Mouse (Mus musculus) cortical plate, adult 2 months (tissue): ENCODE results near the gene Npb. TPM values are rescaled to one million over a fixed set of nuclear protein-coding genes. Genes with fewer than 3 reads are reported as not detected.
"Not testable (repeated sequence)": the region's sequence is repeated elsewhere in the genome, so short reads cannot be mapped to it uniquely, and the experiment has no call there.

Source experiments
- H3K27ac ChIP-seq: fragments of 200-500 bp; 2 replicates; pipeline ENCODE4 v1.5.1; 2012; ENCODE audit warnings: low read length, control low read depth, inconsistent platforms; ENCODE audit not compliant: insufficient read depth
- H3K4me1 ChIP-seq: fragments of 200-500 bp; 2 replicates; pipeline ENCODE4 v1.6.1; 2011; ENCODE audit warnings: low read length; ENCODE audit not compliant: control insufficient read depth, insufficient read depth
- H3K4me3 ChIP-seq: fragments of 200-500 bp; 2 replicates; pipeline ENCODE4 v1.5.1; 2011; ENCODE audit warnings: mild to moderate bottlenecking, low read length, control low read depth; ENCODE audit not compliant: insufficient read depth
- CTCF ChIP-seq: fragments of 200-500 bp; IDR thresholded peaks from 2 replicates; pipeline ENCODE4 v1.5.1; 2011; ENCODE audit warnings: mild to moderate bottlenecking, control low read depth, low read length; ENCODE audit not compliant: insufficient read depth; ENCODE audit errors: extremely low read depth
- POLR2A ChIP-seq: fragments of 200-500 bp; IDR thresholded peaks from 2 replicates; pipeline ENCODE4 v1.6.1; 2011; ENCODE audit warnings: mild to moderate bottlenecking, low read length, control low read depth; ENCODE audit not compliant: insufficient read depth; ENCODE audit errors: extremely low read depth
- polyA plus RNA-seq: library from polyadenylated mRNA; depleted of rRNA; stranded (reverse); fragments of >200 nt; gene quantifications from 2 replicates; pipeline ENCODE4 v1.2.3, GENCODE M21; 2012

Npb gene
- polyA plus RNA-seq, 1 experiment = 0.58 TPM

- TF ChIP-seq CTCF (no peak), POLR2A (0 out of 2 replicates have a peak, but pooled peaks have one; percentile 7)
Observed at GRCm38 (mm10) chr11:120578694-120579243, 29.5 kb upstream of the Npb start.

DNA sequence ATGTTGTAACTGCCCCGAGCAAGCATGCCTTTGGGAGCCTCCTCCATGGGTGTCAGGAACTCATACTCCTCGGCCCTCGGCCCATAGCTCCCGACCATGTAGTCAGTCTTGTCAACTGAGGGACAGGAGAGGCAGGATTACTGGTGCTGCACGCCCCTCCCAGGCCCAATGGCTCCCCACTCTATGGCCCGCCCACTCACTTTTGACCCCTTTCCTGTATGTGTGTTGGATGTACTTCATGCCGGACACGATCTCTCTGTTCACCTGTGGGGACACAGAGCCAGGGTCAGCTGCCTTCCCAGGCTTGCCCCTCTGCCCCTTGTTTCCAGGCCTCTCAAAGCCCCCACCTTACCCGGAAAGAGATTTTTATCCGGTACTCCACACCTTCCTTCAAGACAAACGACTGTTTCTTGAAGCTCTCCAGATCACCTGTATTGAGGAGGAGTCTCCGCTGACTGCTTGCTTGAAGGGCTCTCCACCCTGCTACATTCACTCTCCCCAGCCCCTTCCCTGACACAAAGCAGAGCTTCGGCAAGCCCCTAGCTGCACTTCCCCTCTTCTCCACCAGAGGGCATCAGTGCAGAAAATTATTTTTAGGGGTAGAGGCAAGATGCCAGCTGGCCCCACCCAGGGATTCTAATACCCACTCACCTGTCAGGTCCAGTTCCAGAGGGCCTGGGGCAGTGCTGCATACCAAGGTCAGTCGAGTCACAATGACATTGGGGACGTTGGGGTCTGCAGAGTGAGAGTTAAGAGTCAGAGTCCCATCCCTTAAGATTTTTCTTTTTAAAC lies 28.8 kb upstream of the Npb start:
- Histone ChIP-seq H3K4me3 (peak overlapping the region; percentile 81), H3K27ac (no peak overlapping the region), H3K4me1 (peaks cover 2% of the 10 kb centered on the region; the same call in 1 of the 2 replicates)
- TF ChIP-seq POLR2A (no peak), CTCF (peak; percentile 76)

More at GRCm38 (mm10) chr11:120578694-120579243, 29.5 kb upstream of the Npb start:
- Histone ChIP-seq H3K4me3 (no peak overlapping the region; the same call in 1 of the 2 replicates), H3K4me1 (peaks cover 3% of the 10 kb centered on the region; the same call in 1 of the 2 replicates), H3K27ac (no peak overlapping the region)

- Histone ChIP-seq H3K27ac (0 out of 2 replicates have a peak overlapping the region, but pooled peaks have one; percentile 88), H3K4me3 (peak overlapping the region; percentile 81), H3K4me1 (peaks cover 2% of the 10 kb centered on the region; the same call in 1 of the 2 replicates)
- no peak for TF ChIP-seq POLR2A
- TF ChIP-seq CTCF = no peak
Observed at GRCm38 (mm10) chr11:120580190-120580589, 28.1 kb upstream of the Npb start.

- Histone ChIP-seq H3K4me3 (peak overlapping the region; percentile 81), H3K27ac (peak overlapping the region; percentile 88), H3K4me1 (peaks cover 2% of the 10 kb centered on the region; the same call in 1 of the 2 replicates)
- TF ChIP-seq CTCF (no peak), POLR2A (no peak)
Observed at GRCm38 (mm10) chr11:120580871-120581331, 27.4 kb upstream of the Npb start.

DNA sequence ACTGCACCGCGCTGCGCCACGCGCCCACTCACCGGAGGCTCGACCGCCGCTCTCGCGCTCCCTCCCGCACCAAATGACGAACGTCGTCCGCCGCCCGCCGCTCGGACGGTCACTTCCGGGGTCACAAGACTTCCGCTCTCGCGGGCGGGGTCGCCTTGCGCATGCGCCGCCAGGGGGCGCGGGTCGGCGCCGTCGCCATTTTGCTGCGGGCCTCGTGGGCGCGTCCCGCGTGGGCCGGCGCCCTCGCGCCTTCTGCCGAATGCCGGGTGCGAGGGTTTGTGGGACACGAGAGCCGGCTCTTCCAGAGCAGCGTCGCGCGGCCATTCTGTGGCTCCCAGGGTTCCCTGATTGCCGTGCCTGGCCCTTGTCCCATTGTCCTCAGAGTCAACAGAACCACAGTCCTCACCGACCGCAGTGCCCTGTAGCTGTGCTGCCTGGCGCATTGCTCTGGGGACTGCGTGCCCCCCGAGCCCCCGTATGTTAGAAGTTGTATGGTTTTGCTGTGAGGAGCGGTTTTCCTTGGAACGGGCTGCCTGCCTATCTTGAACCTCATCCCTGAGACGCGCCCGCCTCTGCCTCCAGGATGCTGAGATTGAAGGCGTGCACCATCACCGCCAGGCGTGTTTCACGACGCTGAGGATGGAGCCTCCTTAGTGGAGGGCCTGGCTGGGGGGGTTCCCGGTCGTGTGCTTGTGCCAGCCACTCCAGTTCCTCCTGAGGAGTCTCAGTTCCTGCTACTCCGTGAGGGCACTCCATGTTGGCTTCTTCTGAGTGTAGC lies 26.6 kb upstream of the Npb start, which contains the start of gene Arhgdia:
Arhgdia (minus strand) TSS at position 135 of the 778 bp plus-strand sequence.
- TF ChIP-seq POLR2A (peak; percentile 82), CTCF (no peak)
- Histone ChIP-seq H3K4me1 (peaks cover 2% of the 10 kb centered on the region; the same call in 1 of the 2 replicates), H3K4me3 (peak within 1 kb of the TSS; percentile 81), H3K27ac (peak within 1 kb of the TSS; percentile 88)

DNA sequence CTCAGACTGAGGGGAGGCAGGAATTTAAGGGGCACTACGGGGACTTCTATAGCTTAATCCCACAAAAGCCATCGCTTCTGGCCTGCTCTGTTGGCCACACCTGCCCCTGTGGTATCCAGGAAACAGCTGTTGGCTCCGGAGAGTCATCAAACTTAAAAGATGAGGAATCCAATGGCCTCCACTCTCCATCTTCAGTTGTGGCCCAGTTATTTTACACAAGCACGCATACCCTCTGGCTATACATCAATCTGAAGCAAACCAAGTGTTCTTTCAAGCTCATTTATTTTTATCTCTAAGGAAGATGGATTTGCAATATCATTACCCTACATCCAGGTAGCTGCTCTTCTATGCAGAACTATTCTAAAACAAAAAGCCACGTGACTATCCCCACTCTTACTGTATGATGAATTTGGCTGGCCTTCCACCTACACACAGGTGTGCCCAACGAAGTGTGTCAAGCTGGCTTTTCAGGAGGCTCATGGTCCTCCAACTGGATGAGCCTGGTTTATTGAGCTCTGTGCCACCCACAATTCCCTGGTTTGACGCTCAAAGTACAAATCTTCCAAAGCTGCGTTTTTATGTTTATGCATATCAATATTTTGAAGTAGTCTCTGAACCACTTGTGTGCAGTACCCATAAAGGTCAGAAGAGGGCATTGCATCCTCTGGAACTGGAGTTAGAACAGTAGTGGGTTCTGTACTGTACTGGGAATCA lies 25.9 kb upstream of the Npb start:
- H3K4me1 ChIP-seq = peaks cover 2% of the 10 kb centered on the region; the same call in 1 of the 2 replicates
- TF ChIP-seq POLR2A (no peak), CTCF (peak; percentile 21; the same call in 1 of the 2 replicates)
- peak overlapping the region; percentile 85 for H3K27ac ChIP-seq
- H3K4me3 ChIP-seq = peak overlapping the region; percentile 81

DNA sequence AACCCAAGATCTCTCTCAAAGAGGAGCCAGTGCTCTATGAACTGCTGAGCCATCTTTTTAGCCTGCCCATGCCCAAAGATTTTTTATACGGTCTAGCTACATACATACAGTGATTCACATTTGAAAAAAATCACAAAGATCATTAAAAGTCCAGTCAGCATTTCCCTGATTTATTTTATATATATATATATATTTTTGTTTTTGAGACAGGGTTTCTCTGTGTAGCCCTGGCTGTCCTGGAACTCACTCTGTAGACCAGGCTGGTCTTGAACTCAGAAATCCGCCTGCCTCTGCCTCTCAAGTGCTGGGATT lies 25.3 kb upstream of the Npb start:
- H3K4me3 ChIP-seq, H3K27ac ChIP-seq, H3K4me1 ChIP-seq: not testable (repeated sequence)

DNA sequence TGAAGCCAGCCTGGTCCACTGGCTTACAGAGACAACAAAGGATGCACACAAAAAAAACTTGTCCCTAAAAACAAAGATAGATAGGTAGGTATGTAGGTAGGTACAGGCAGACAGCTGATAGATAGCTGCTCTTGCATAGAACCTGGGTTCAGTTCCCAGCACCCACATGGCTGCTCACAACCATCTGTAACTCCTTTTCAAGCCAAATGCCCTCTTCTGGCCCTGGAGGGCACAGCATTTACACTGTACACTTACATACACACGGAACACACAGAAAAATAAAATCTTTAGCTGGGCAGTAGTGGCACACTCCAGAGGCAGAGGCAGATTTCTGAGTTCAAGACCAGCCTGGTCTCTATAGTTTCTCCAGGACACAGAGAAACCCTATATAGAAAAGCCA lies 24.3 kb upstream of the Npb start:
- Histone ChIP-seq H3K4me1 (peaks cover 2% of the 10 kb centered on the region; the same call in 1 of the 2 replicates), H3K4me3 (no peak overlapping the region), H3K27ac (no peak overlapping the region)
- TF ChIP-seq CTCF = no peak
- no peak for TF ChIP-seq POLR2A

GRCm38 (mm10) chr11:120588531-120588930 lies 19.7 kb upstream of the Npb start:
- H3K27ac ChIP-seq = no peak overlapping the region
- no peak overlapping the region for H3K4me3 ChIP-seq
- TF ChIP-seq POLR2A (no peak), CTCF (no peak)
- no peaks in the 10 kb centered on the region for H3K4me1 ChIP-seq
